Mouse (Mus musculus): ENCODE measurements at regions not wholly inside any gene's neighbourhood (a gene's known extent, or its start where the extent isn't known, plus 50 kb on each side); places are given as distances from the start of the nearest gene placed in this dataset.

DNA sequence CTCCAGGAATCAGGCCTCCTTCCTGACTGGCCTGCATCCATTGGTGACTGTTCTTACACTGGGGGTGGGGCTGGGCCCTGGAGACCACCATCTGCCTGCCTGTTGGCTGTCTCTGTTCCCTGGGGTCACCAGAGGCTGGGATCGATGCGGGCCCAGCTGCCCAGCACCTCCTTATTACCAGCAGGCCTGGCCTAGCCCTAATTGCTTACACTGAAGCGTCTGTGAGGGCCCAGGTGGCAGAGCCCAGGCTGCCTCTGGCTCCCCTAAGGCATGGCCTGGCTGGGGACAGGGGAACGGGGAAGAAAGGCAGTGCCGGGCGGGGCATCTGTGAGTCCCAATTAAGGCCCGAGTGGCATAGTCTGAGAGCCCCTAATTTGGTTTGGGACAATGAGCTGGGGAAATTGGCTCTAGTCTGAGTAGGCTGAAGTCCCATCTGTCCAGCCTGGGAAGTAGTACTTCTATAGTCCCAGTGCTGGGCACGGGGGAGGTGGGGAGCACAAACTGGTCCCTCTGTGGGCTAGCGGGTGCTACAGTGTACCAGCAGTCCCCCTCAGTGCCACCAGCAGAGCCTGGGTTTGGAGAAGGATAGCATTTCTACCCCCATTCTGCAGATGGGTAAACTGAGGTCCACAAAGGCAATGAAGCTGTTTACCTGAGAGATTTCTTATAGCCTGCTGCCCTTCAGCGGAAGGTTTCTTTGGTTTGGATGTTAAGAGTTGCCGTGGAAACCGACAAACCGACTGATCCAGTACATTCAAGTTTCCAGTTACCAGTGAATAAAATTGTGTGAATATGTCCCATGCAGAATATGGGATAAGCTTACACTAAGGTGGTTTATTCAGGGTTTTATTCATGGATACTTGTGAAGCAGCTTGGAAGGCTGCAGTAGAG, 121.6 kb downstream of the Mn1 start:
- no peaks in the 10 kb centered on the region for H3K36me3 ChIP-seq (replicated peaks in 1 of 2; ENCODE audit: control insufficient read depth in 1 of 2, insufficient read depth in 1 of 2, low read length in 1 of 2)
- in situ Hi-C loops (cut with MboI; ENCODE audit: low pct_ligation_motif_present, low pct_unique_long_range_greater_than_20kb, low sequenced_read_pairs) (no loop called here), dilution Hi-C loops (cut with MboI; ENCODE audit: extremely low pct_ligation_motif_present, extremely low pct_unique_long_range_greater_than_20kb, low sequenced_read_pairs) (no loop called here)
- no peaks in the 10 kb centered on the region for H3K27me3 ChIP-seq (replicated peaks)
- H3K4me2 ChIP-seq (ENCODE audit: insufficient read depth, low read depth, poor library complexity, severe bottlenecking), result no peak overlapping the region
- H3K27ac ChIP-seq (ENCODE audit: insufficient read depth, low read depth), result no peak overlapping the region
- H3K79me2 ChIP-seq (replicated peaks; ENCODE audit: control insufficient read depth, extremely low read depth, insufficient read depth, poor library complexity, severe bottlenecking), result no peaks in the 10 kb centered on the region
- no peak overlapping the region for H3K9ac ChIP-seq (ENCODE audit: insufficient read depth, low read depth)
- peaks cover 88% of the 10 kb centered on the region for H3K9me3 ChIP-seq (replicated peaks; ENCODE audit: low read length)
- no peak for DNase-seq (ENCODE audit: extremely low read depth)
- TF ChIP-seq CHD1 (IDR thresholded peaks at IDR 0.05; ENCODE audit: low read depth, low read length), result no peak
- no peak for TF ChIP-seq MEF2A (IDR thresholded peaks at IDR 0.05; ENCODE audit: borderline replicate concordance, low read depth, low read length)
- no peak for TF ChIP-seq RAD21 (IDR thresholded peaks at IDR 0.05; ENCODE audit: low read depth, low read length)
- no peak for TF ChIP-seq HCFC1 (IDR thresholded peaks at IDR 0.05; ENCODE audit: low read depth, low read length)
- no peak for TF ChIP-seq E2F4 (IDR thresholded peaks at IDR 0.05; ENCODE audit: insufficient replicate concordance, low read depth, low read length)
- TF ChIP-seq NRF1 (IDR thresholded peaks at IDR 0.05; ENCODE audit: low read depth, low read length), result no peak
- no peak for TF ChIP-seq POLR2A (IDR thresholded peaks at IDR 0.05; ENCODE audit: low read depth, low read length)
- no peak for TF ChIP-seq USF2 (conservative IDR thresholded peaks at IDR 0.05; ENCODE audit: low read depth, low read length)
- TF ChIP-seq ZNF384 (IDR thresholded peaks at IDR 0.05; ENCODE audit: low read depth, low read length), result no peak
- no peak for TF ChIP-seq RCOR1 (conservative IDR thresholded peaks at IDR 0.05; ENCODE audit: low read depth, low read length)
- H3K4me3 ChIP-seq (replicated peaks in 1 of 3; ENCODE audit: low read depth in 2 of 3, low read length in 2 of 3, poor library complexity in 1 of 3), result no peak overlapping the region
- no peaks in the 10 kb centered on the region for H3K4me1 ChIP-seq (ENCODE audit: control insufficient read depth in 1 of 2, insufficient read depth in 2 of 2)

GRCm38 (mm10) chr5:111540486-111540885, 123.3 kb downstream of the Mn1 start:
- no peaks in the 10 kb centered on the region for H3K4me1 ChIP-seq (ENCODE audit: control insufficient read depth in 1 of 2, insufficient read depth in 2 of 2)
- no peak overlapping the region for H3K4me2 ChIP-seq (ENCODE audit: insufficient read depth, low read depth, poor library complexity, severe bottlenecking)
- H3K27ac ChIP-seq (ENCODE audit: insufficient read depth, low read depth), result no peak overlapping the region
- DNase-seq (ENCODE audit: extremely low read depth), result no peak
- H3K4me3 ChIP-seq (replicated peaks in 1 of 3; ENCODE audit: low read depth in 2 of 3, low read length in 2 of 3, poor library complexity in 1 of 3), result no peak overlapping the region
- H3K9me3 ChIP-seq (replicated peaks; ENCODE audit: low read length), result peaks cover 88% of the 10 kb centered on the region
- H3K27me3 ChIP-seq (replicated peaks), result no peaks in the 10 kb centered on the region
- no peak for TF ChIP-seq JUN (IDR thresholded peaks at IDR 0.05; ENCODE audit: insufficient read depth, low read depth, low read length)
- no peak for TF ChIP-seq SIN3A (IDR thresholded peaks at IDR 0.05; ENCODE audit: low read length)
- TF ChIP-seq UBTF (IDR thresholded peaks at IDR 0.05; ENCODE audit: low read depth, low read length), result no peak
- no peak for TF ChIP-seq IRF4 (IDR thresholded peaks at IDR 0.05; ENCODE audit: low read depth, low read length)
- no peak for TF ChIP-seq JUND (conservative IDR thresholded peaks at IDR 0.05; ENCODE audit: low read depth, low read length)
- no peak for TF ChIP-seq POLR2AphosphoS2 (IDR thresholded peaks at IDR 0.05; ENCODE audit: low read depth, low read length)
- TF ChIP-seq EP300 (IDR thresholded peaks at IDR 0.05; ENCODE audit: low read length), result no peak
- TF ChIP-seq RCOR1 (conservative IDR thresholded peaks at IDR 0.05; ENCODE audit: low read depth, low read length), result no peak
- TF ChIP-seq ZMIZ1 (IDR thresholded peaks at IDR 0.05; ENCODE audit: low read depth, low read length), result no peak
- H3K36me3 ChIP-seq (replicated peaks in 1 of 2; ENCODE audit: control insufficient read depth in 1 of 2, insufficient read depth in 1 of 2, low read length in 1 of 2), result no peaks in the 10 kb centered on the region
- in situ Hi-C loops (cut with MboI; ENCODE audit: low pct_ligation_motif_present, low pct_unique_long_range_greater_than_20kb, low sequenced_read_pairs) (no loop called here), dilution Hi-C loops (cut with MboI; ENCODE audit: extremely low pct_ligation_motif_present, extremely low pct_unique_long_range_greater_than_20kb, low sequenced_read_pairs) (no loop called here)
- no peaks in the 10 kb centered on the region for H3K79me2 ChIP-seq (replicated peaks; ENCODE audit: control insufficient read depth, extremely low read depth, insufficient read depth, poor library complexity, severe bottlenecking)
- no peak overlapping the region for H3K9ac ChIP-seq (ENCODE audit: insufficient read depth, low read depth)

All from CH12.LX (cell line).